Mouse (Mus musculus): ENCODE results near the gene Adora1. TPM values are rescaled to one million over a fixed set of nuclear protein-coding genes. Genes with fewer than 3 reads are reported as not detected.

Adora1 gene
- total and polyA plus RNA-seq, 3 experiments, result not detected

- H3K27ac ChIP-seq (ENCODE audit: control insufficient read depth, low read depth, low read length), result no peak overlapping the region
- no peaks in the 10 kb centered on the region for H3K79me2 ChIP-seq (ENCODE audit: control insufficient read depth, insufficient read depth, low read length, poor library complexity)
- no peaks in the 10 kb centered on the region; a peak in 1 of 4 replicates for H3K27me3 ChIP-seq (ENCODE audit: control insufficient read depth in 1 of 2, insufficient read depth in 2 of 2, low read length in 2 of 2)
- peaks cover 0 to 22% of the 10 kb centered on the region in 2 experiments; a peak in 2 of 4 replicates for H3K4me1 ChIP-seq (ENCODE audit: control insufficient read depth in 1 of 2, insufficient read depth in 2 of 2, low read length in 2 of 2)
- H3K36me3 ChIP-seq (ENCODE audit: control insufficient read depth in 1 of 2, insufficient read depth in 2 of 2, low read length in 2 of 2), result peaks cover 0 to 3% of the 10 kb centered on the region in 2 experiments; a peak in 2 of 4 replicates
- H3K9ac ChIP-seq (ENCODE audit: control insufficient read depth, low read depth, low read length, poor library complexity, severe bottlenecking), result no peak overlapping the region
- H3K9me3 ChIP-seq (replicated peaks; ENCODE audit: insufficient read depth, low read length), result no peaks in the 10 kb centered on the region
- no peak for TF ChIP-seq MYB (IDR thresholded peaks at IDR 0.05; ENCODE audit: low read depth, low read length)
- no peak for TF ChIP-seq POLR2A (IDR thresholded peaks at IDR 0.05; ENCODE audit: control insufficient read depth in 1 of 2, insufficient read depth in 1 of 2, low read depth in 1 of 2, low read length in 2 of 2, poor library complexity in 1 of 2)
- TF ChIP-seq CHD2 (IDR thresholded peaks at IDR 0.05; ENCODE audit: low read length), result no peak
- no peak for TF ChIP-seq EP300 (IDR thresholded peaks at IDR 0.05; ENCODE audit: low read depth in 1 of 2, low read length in 2 of 2)
- no peak for TF ChIP-seq HCFC1 (IDR thresholded peaks at IDR 0.05; ENCODE audit: low read depth, low read length)
- DNase-seq (ENCODE audit: low read depth, low spot score), result no peak
- no peak overlapping the region for H3K4me3 ChIP-seq (ENCODE audit: control insufficient read depth in 1 of 2, insufficient read depth in 1 of 2, low read depth in 2 of 2, low read length in 2 of 2)
Observed at GRCm38 (mm10) chr1:134154121-134154520, 81.1 kb downstream of the Adora1 start.

GRCm38 (mm10) chr1:134152626-134153590, 82.3 kb downstream of the Adora1 start:
- Histone ChIP-seq H3K27me3 (ENCODE audit: control insufficient read depth in 1 of 2, insufficient read depth in 2 of 2, low read length in 2 of 2) (no peaks in the 10 kb centered on the region; a peak in 1 of 4 replicates), H3K36me3 (ENCODE audit: control insufficient read depth in 1 of 2, insufficient read depth in 2 of 2, low read length in 2 of 2) (peaks cover 0 to 3% of the 10 kb centered on the region in 2 experiments; a peak in 2 of 4 replicates), H3K4me1 (ENCODE audit: control insufficient read depth in 1 of 2, insufficient read depth in 2 of 2, low read length in 2 of 2) (peaks cover 0 to 22% of the 10 kb centered on the region in 2 experiments; a peak in 2 of 4 replicates), H3K9me3 (replicated peaks; ENCODE audit: insufficient read depth, low read length) (no peaks in the 10 kb centered on the region), H3K79me2 (ENCODE audit: control insufficient read depth, insufficient read depth, low read length, poor library complexity) (no peaks in the 10 kb centered on the region), H3K27ac (ENCODE audit: control insufficient read depth, low read depth, low read length) (no peak overlapping the region), H3K9ac (ENCODE audit: control insufficient read depth, low read depth, low read length, poor library complexity, severe bottlenecking) (no peak overlapping the region), H3K4me3 (ENCODE audit: control insufficient read depth in 1 of 2, insufficient read depth in 1 of 2, low read depth in 2 of 2, low read length in 2 of 2) (no peak overlapping the region)
- DNase-seq (ENCODE audit: low read depth, low spot score), result peak; percentile 57
- TF ChIP-seq CHD2 (IDR thresholded peaks at IDR 0.05; ENCODE audit: low read length) (no peak), POLR2AphosphoS5 (IDR thresholded peaks at IDR 0.05; ENCODE audit: borderline replicate concordance, low read depth, low read length) (no peak), EP300 (IDR thresholded peaks at IDR 0.05; ENCODE audit: low read depth in 1 of 2, low read length in 2 of 2) (peak in 1 of 2 experiments; percentile 38; a peak in 1 of 4 replicates), HCFC1 (IDR thresholded peaks at IDR 0.05; ENCODE audit: low read depth, low read length) (no peak), E2F4 (IDR thresholded peaks at IDR 0.05; ENCODE audit: borderline replicate concordance, low read depth, low read length) (no peak), CHD1 (IDR thresholded peaks at IDR 0.05; ENCODE audit: low read depth, low read length) (no peak), TBP (IDR thresholded peaks at IDR 0.05; ENCODE audit: low read depth, low read length) (no peak), GABPA (IDR thresholded peaks at IDR 0.05; ENCODE audit: low read depth, low read length) (no peak), MAX (IDR thresholded peaks at IDR 0.05; ENCODE audit: low read length) (no peak), ELF1 (IDR thresholded peaks at IDR 0.05; ENCODE audit: low read depth, low read length) (no peak), MYB (IDR thresholded peaks at IDR 0.05; ENCODE audit: low read depth, low read length) (no peak), TCF12 (IDR thresholded peaks at IDR 0.05; ENCODE audit: low read depth, low read length) (peak; percentile 21; the same call in 1 of the 2 replicates), BHLHE40 (IDR thresholded peaks at IDR 0.05; ENCODE audit: borderline replicate concordance, low read depth, low read length) (peak; percentile 28; the same call in 1 of the 2 replicates), NELFE (IDR thresholded peaks at IDR 0.05; ENCODE audit: low read depth, low read length) (no peak), SIN3A (IDR thresholded peaks at IDR 0.05; ENCODE audit: low read length) (no peak; the same call in 1 of the 2 replicates), RAD21 (IDR thresholded peaks at IDR 0.05; ENCODE audit: low read depth, low read length) (no peak), JUND (IDR thresholded peaks at IDR 0.05; ENCODE audit: low read depth, low read length) (no peak), MXI1 (IDR thresholded peaks at IDR 0.05; ENCODE audit: low read depth, low read length) (no peak), SMC3 (IDR thresholded peaks at IDR 0.05; ENCODE audit: low read depth, low read length) (no peak), CTCF (IDR thresholded peaks at IDR 0.05 in 2 of 3, conservative IDR thresholded peaks at IDR 0.05 in 1 of 3; ENCODE audit: control insufficient read depth in 1 of 3, insufficient read depth in 1 of 3, low read depth in 2 of 3, low read length in 3 of 3, poor library complexity in 1 of 3, severe bottlenecking in 1 of 3) (no peak), TAL1 (IDR thresholded peaks at IDR 0.05; ENCODE audit: low read length) (0 out of 2 replicates have a peak, but pooled peaks have one; percentile 3), ZNF384 (IDR thresholded peaks at IDR 0.05; ENCODE audit: low read depth, low read length) (no peak), KAT2A (conservative IDR thresholded peaks at IDR 0.05; ENCODE audit: low read depth, low read length) (no peak), NRF1 (IDR thresholded peaks at IDR 0.05; ENCODE audit: insufficient read depth, low read depth, low read length, poor library complexity, severe bottlenecking) (no peak), ZC3H11A (IDR thresholded peaks at IDR 0.05; ENCODE audit: low read depth, low read length) (no peak), USF1 (IDR thresholded peaks at IDR 0.05; ENCODE audit: low read depth, low read length) (no peak), MYC (IDR thresholded peaks at IDR 0.05; ENCODE audit: low read depth, low read length) (no peak), POLR2AphosphoS2 (IDR thresholded peaks at IDR 0.05; ENCODE audit: low read length) (no peak)
